Comparison of ENCODE assay signal across 9 mouse cellular contexts in genomic region chr11:62494754-62495275, GRCm38 (mm10). TPM values are rescaled to one million over a fixed set of nuclear protein-coding genes. Genes with fewer than 3 reads are reported as not detected.
DNase-seq lines count a peak whose midpoint lies in the region; ATAC-seq and TF ChIP-seq lines count a peak whose summit lies in the region.
"Had no signal": no experiment of that assay in that cellular context is flagged by ENCODE, and none has a peak within 500 bp of the region (broad histone marks: within the 10 kb centered on the region; RNA-seq: fewer than 3 reads in every experiment).

No protein-coding gene starts in this region.

- 0 out of 2 replicates have a peak overlapping the region, but pooled peaks have one; percentile 4 for H3K4me2 ChIP-seq in kidney, embryonic 16.5 days (replicated peaks; ENCODE audit: low read depth, low read length)
- peak overlapping the region; percentile 38 for H3K4me2 ChIP-seq in liver, postnatal 0 days (ENCODE audit: low read depth, low read length)

- TF ChIP-seq CTCF in liver, postnatal 0 days (IDR thresholded peaks at IDR 0.05; ENCODE audit: low read depth), result no peak

- H3K36me3 ChIP-seq in kidney, embryonic 16.5 days (ENCODE audit: insufficient read depth, low read length), result no peaks in the 10 kb centered on the region
- no peaks in the 10 kb centered on the region for H3K36me3 ChIP-seq in liver, postnatal 0 days (replicated peaks; ENCODE audit: insufficient read depth, low read length)

- ATAC-seq in kidney, embryonic 16.5 days (ENCODE audit: low FRiP score, low TSS enrichment), result peak; percentile 84
- peak; percentile 75 for ATAC-seq in liver, postnatal 0 days
- ATAC-seq in erythroid progenitor cell, adult 5-6 weeks (replicated peaks; ENCODE audit: low FRiP score, poor library complexity, severe bottlenecking), result no peak

- WGBS in kidney, embryonic 16.5 days, result 6% methylated on average over 6 of the region's 6 CpGs
- 17% methylated on average over 6 of the region's 6 CpGs for WGBS in liver, postnatal 0 days (ENCODE audit: insufficient replicate concordance)

- peak; percentile 27 to 33 for DNase-seq in spleen, adult 18-20 months
- no peak for DNase-seq in spleen, adult 12 weeks (ENCODE audit: low spot score)
- peak; percentile 75 for DNase-seq in embryo, embryonic 11 days
- peak; percentile 68 to 84 for DNase-seq in heart, adult 9 months (ENCODE audit: low spot score in 2 of 2)
- peak; percentile 49 for DNase-seq in liver, postnatal 0 days
- DNase-seq in ovary, postnatal 36 days (ENCODE audit: low spot score), result peak; percentile 49

- no peaks in the 10 kb centered on the region for H3K9me3 ChIP-seq in kidney, embryonic 16.5 days (ENCODE audit: low read length)
- H3K9me3 ChIP-seq in liver, postnatal 0 days (ENCODE audit: low read length), result no peaks in the 10 kb centered on the region

- no peak overlapping the region for H3K4me3 ChIP-seq in kidney, embryonic 16.5 days (ENCODE audit: low read length)
- no peak overlapping the region for H3K4me3 ChIP-seq in liver, postnatal 0 days (ENCODE audit: low read depth, low read length)
- H3K4me3 ChIP-seq: erythroblast, embryonic 14.5 days had no signal

- H3K9ac ChIP-seq in kidney, embryonic 16.5 days (replicated peaks; ENCODE audit: low read length), result peak overlapping the region; percentile 51
- H3K9ac ChIP-seq in liver, postnatal 0 days (replicated peaks), result no peak overlapping the region; the same call in 1 of the 2 replicates

- TF ChIP-seq EP300 in liver, postnatal 0 days (IDR thresholded peaks at IDR 0.05; ENCODE audit: low read depth), result no peak

- H3K4me1 ChIP-seq in kidney, embryonic 16.5 days (ENCODE audit: insufficient read depth, low read length), result peaks cover 16% of the 10 kb centered on the region
- H3K4me1 ChIP-seq in liver, postnatal 0 days (ENCODE audit: insufficient read depth), result peaks cover 23% of the 10 kb centered on the region

- no peaks in the 10 kb centered on the region for H3K27me3 ChIP-seq in kidney, embryonic 16.5 days (ENCODE audit: insufficient read depth, low read length)
- H3K27me3 ChIP-seq in liver, postnatal 0 days (ENCODE audit: insufficient read depth, low read length), result no peaks in the 10 kb centered on the region

- H3K27ac ChIP-seq in kidney, embryonic 16.5 days (ENCODE audit: low read length), result peak overlapping the region; percentile 90
- H3K27ac ChIP-seq in liver, postnatal 0 days (ENCODE audit: low read depth), result peak overlapping the region; percentile 76

RNA-seq across cellular contexts. Expression of gene Ncor1, which starts 36.5 kb away (rescaled TPM):
- 63.2 and 102 TPM in 2 replicates for polyA plus RNA-seq in kidney, embryonic 16.5 days (2015; fragmentation: Nextera tagmentation; extraction: Ambion mirVana)
- polyA plus RNA-seq in liver, postnatal 0 days (2015; fragmentation: Nextera tagmentation; extraction: Ambion mirVana), result 48.1 and 52.0 TPM in 2 replicates
- total RNA-seq in erythroid progenitor cell, adult 5-6 weeks (2015; ENCODE audit: low replicate concordance), result 222 and 243 TPM in 2 replicates
- 252 and 266 TPM in 2 replicates for total RNA-seq in erythroid progenitor cell, adult 5-6 weeks (2017; ENCODE audit: low replicate concordance)

RNA-seq across cellular contexts. Expression of gene Pigl, which starts 36.6 kb away (rescaled TPM):
- polyA plus RNA-seq in kidney, embryonic 16.5 days (2015; fragmentation: Nextera tagmentation; extraction: Ambion mirVana), result 10.9 and 13.1 TPM in 2 replicates
- 2.6 and 2.7 TPM in 2 replicates for polyA plus RNA-seq in liver, postnatal 0 days (2015; fragmentation: Nextera tagmentation; extraction: Ambion mirVana)
- 2.1 and 3.6 TPM in 2 replicates for total RNA-seq in erythroid progenitor cell, adult 5-6 weeks (2015; ENCODE audit: low replicate concordance)
- total RNA-seq in erythroid progenitor cell, adult 5-6 weeks (2017; ENCODE audit: low replicate concordance), result 1.7 TPM in 1 of 2 replicates, not detected in the other

RNA-seq across cellular contexts. Expression of gene Cenpv, which starts 44.2 kb away (rescaled TPM):
- polyA plus RNA-seq in kidney, embryonic 16.5 days (2015; fragmentation: Nextera tagmentation; extraction: Ambion mirVana), result 7.6 and 17.7 TPM in 2 replicates
- 9.8 and 14.0 TPM in 2 replicates for polyA plus RNA-seq in liver, postnatal 0 days (2015; fragmentation: Nextera tagmentation; extraction: Ambion mirVana)
- total RNA-seq in erythroid progenitor cell, adult 5-6 weeks (2015; ENCODE audit: low replicate concordance), result 12.6 and 55.9 TPM in 2 replicates
- 18.4 and 28.8 TPM in 2 replicates for total RNA-seq in erythroid progenitor cell, adult 5-6 weeks (2017; ENCODE audit: low replicate concordance)

RNA-seq across cellular contexts. Expression of gene Ubb, which starts 56.2 kb away (rescaled TPM):
- 3,284 and 3,391 TPM in 2 replicates for polyA plus RNA-seq in kidney, embryonic 16.5 days (2015; fragmentation: Nextera tagmentation; extraction: Ambion mirVana)
- 1,161 and 1,214 TPM in 2 replicates for polyA plus RNA-seq in liver, postnatal 0 days (2015; fragmentation: Nextera tagmentation; extraction: Ambion mirVana)
- 699 and 746 TPM in 2 replicates for total RNA-seq in erythroid progenitor cell, adult 5-6 weeks (2015; ENCODE audit: low replicate concordance)
- total RNA-seq in erythroid progenitor cell, adult 5-6 weeks (2017; ENCODE audit: low replicate concordance), result 465 and 536 TPM in 2 replicates
